In genomic region chr5:7720688-7721087, GRCm38 (mm10) we compare ENCODE assay signal across 32 mouse cellular contexts.
"Had no signal": no experiment of that assay in that cellular context is flagged by ENCODE, and none has a peak within 500 bp of the region (broad histone marks: within the 10 kb centered on the region; RNA-seq: fewer than 3 reads in every experiment).

No protein-coding gene starts in this region.

- H3K4me1 ChIP-seq: limb, embryonic 10.5 days; limb, embryonic 12.5 days; limb, embryonic 13.5 days; limb, embryonic 15.5 days; liver, embryonic 12.5 days; liver, embryonic 13.5 days; liver, embryonic 15.5 days; lung, embryonic 15.5 days; megakaryocyte, embryonic 14.5 days; midbrain, embryonic 10.5 days; midbrain, embryonic 12.5 days; midbrain, embryonic 13.5 days; midbrain, embryonic 15.5 days; neural tube, embryonic 12.5 days had no signal

- H3K27me3 ChIP-seq: limb, embryonic 12.5 days; limb, embryonic 13.5 days; limb, embryonic 15.5 days; liver, embryonic 12.5 days; liver, embryonic 13.5 days; liver, embryonic 15.5 days; lung, embryonic 15.5 days; megakaryocyte, embryonic 14.5 days; midbrain, embryonic 12.5 days; midbrain, embryonic 13.5 days; midbrain, embryonic 15.5 days; neural tube, embryonic 12.5 days had no signal

- H3K27ac ChIP-seq: limb, embryonic 10.5 days; limb, embryonic 12.5 days; limb, embryonic 13.5 days; limb, embryonic 15.5 days; liver, embryonic 12.5 days; liver, embryonic 13.5 days; liver, embryonic 14.5 days; liver, embryonic 15.5 days; lung, embryonic 15.5 days; macrophage; midbrain, embryonic 10.5 days; midbrain, embryonic 12.5 days; midbrain, embryonic 13.5 days; midbrain, embryonic 15.5 days; neural tube, embryonic 12.5 days had no signal

- ATAC-seq: liver, embryonic 12.5 days; liver, postnatal 0 days; lung, postnatal 0 days; midbrain, embryonic 13.5 days; midbrain, embryonic 15.5 days; midbrain, embryonic 16.5 days had no signal

- DNase-seq: left cerebral cortex, postnatal 4 days; liver; liver, embryonic 13.5 days; liver, postnatal 0 days; lung, adult 18-20 months; lung, adult 2 months; lung, embryonic 14.5 days; lung, postnatal 10 days; lung, postnatal 14 days; lung, postnatal 36 days; lung, postnatal 4 days; midbrain, embryonic 14.5 days had no signal

- H3K4me3 ChIP-seq: limb, embryonic 10.5 days; limb, embryonic 12.5 days; limb, embryonic 13.5 days; limb, embryonic 15.5 days; liver, embryonic 12.5 days; liver, embryonic 13.5 days; liver, embryonic 15.5 days; lung, embryonic 15.5 days; megakaryocyte, embryonic 14.5 days; midbrain, embryonic 10.5 days; midbrain, embryonic 12.5 days; midbrain, embryonic 13.5 days; midbrain, embryonic 15.5 days; myocyte; neural tube, embryonic 12.5 days had no signal

- H3K36me3 ChIP-seq: limb, embryonic 10.5 days; limb, embryonic 12.5 days; limb, embryonic 13.5 days; limb, embryonic 15.5 days; liver, embryonic 12.5 days; liver, embryonic 13.5 days; liver, embryonic 15.5 days; lung, embryonic 15.5 days; midbrain, embryonic 10.5 days; midbrain, embryonic 12.5 days; midbrain, embryonic 13.5 days; midbrain, embryonic 15.5 days; neural tube, embryonic 12.5 days had no signal

- H3K4me2 ChIP-seq: limb, embryonic 12.5 days; limb, embryonic 13.5 days; limb, embryonic 15.5 days; liver, embryonic 11.5 days; liver, embryonic 12.5 days; liver, embryonic 13.5 days; liver, embryonic 15.5 days; lung, embryonic 14.5 days; lung, embryonic 15.5 days; midbrain, embryonic 11.5 days; midbrain, embryonic 12.5 days; midbrain, embryonic 13.5 days; midbrain, embryonic 15.5 days; neural tube, embryonic 12.5 days had no signal

- H3K9me3 ChIP-seq: limb, embryonic 10.5 days; limb, embryonic 12.5 days; limb, embryonic 13.5 days; limb, embryonic 15.5 days; liver, embryonic 12.5 days; liver, embryonic 13.5 days; liver, embryonic 15.5 days; lung, embryonic 15.5 days; megakaryocyte, embryonic 14.5 days; midbrain, embryonic 10.5 days; midbrain, embryonic 12.5 days; midbrain, embryonic 13.5 days; midbrain, embryonic 15.5 days; neural tube, embryonic 12.5 days had no signal

- H3K9ac ChIP-seq: limb, embryonic 12.5 days; limb, embryonic 13.5 days; limb, embryonic 15.5 days; liver, embryonic 12.5 days; liver, embryonic 13.5 days; liver, embryonic 14.5 days; liver, embryonic 15.5 days; liver, postnatal 0 days; lung, embryonic 14.5 days; lung, embryonic 15.5 days; midbrain, embryonic 12.5 days; midbrain, embryonic 13.5 days; midbrain, embryonic 15.5 days; neural tube, embryonic 12.5 days had no signal
